Mouse (Mus musculus) midbrain, embryonic 15.5 days (tissue): Measurements from ENCODE around the gene Olfr698. TPM values are rescaled to one million over a fixed set of nuclear protein-coding genes. Genes with fewer than 3 reads are reported as not detected.
"Not testable (repeated sequence)": the region's sequence is repeated elsewhere in the genome, so short reads cannot be mapped to it uniquely, and the experiment has no call there.

Experiments used
- ATAC-seq: fragments of 200-750 bp; cut with Nextera tagmentation; replicated peaks from 2 replicates; pipeline ENCODE4 v1.8.0; 2017; ENCODE audit warnings: moderate TSS enrichment
- H3K27ac ChIP-seq: fragments of 300-500 bp; sonication (generic); 2 replicates; pipeline ENCODE4 v1.5.1; 2015; ENCODE audit warnings: mild to moderate bottlenecking, inconsistent platforms
- H3K27me3 ChIP-seq: fragments of 300-500 bp; sonication (generic); replicated peaks from 2 replicates; pipeline ENCODE4 v1.6.1; 2015; ENCODE audit warnings: inconsistent platforms
- H3K36me3 ChIP-seq: fragments of 300-500 bp; sonication (generic); replicated peaks from 2 replicates; pipeline ENCODE4 v1.6.1; 2015; ENCODE audit warnings: inconsistent platforms
- H3K4me1 ChIP-seq: fragments of 300-500 bp; sonication (generic); 2 replicates; pipeline ENCODE4 v1.6.1; 2015; ENCODE audit warnings: inconsistent platforms
- H3K4me2 ChIP-seq: fragments of 300-500 bp; sonication (generic); 2 replicates; pipeline ENCODE4 v1.6.1; 2015; ENCODE audit warnings: inconsistent platforms, mild to moderate bottlenecking, moderate library complexity
- H3K4me3 ChIP-seq: fragments of 300-500 bp; sonication (generic); 2 replicates; pipeline ENCODE4 v1.5.1; 2015; ENCODE audit warnings: mild to moderate bottlenecking, inconsistent platforms
- H3K9ac ChIP-seq: fragments of 300-500 bp; sonication (generic); 2 replicates; pipeline ENCODE4 v1.6.1; 2015; ENCODE audit warnings: mild to moderate bottlenecking, inconsistent platforms
- H3K9me3 ChIP-seq: fragments of 300-500 bp; sonication (generic); 2 replicates; pipeline ENCODE4 v1.6.1; 2016; ENCODE audit warnings: inconsistent platforms
- WGBS: fragments of 180-500 bp; shearing (Covaris S2); methylation state at CpG from one replicate; pipeline ENCODE4 v1.1.7; 2015; ENCODE audit warnings: mixed read lengths; 5-methylcytosine and 5-hydroxymethylcytosine counted together
- polyA plus RNA-seq: library from polyadenylated mRNA; unstranded; fragments of >200 nt; fragmentation: Nextera tagmentation; extraction: Ambion mirVana; gene quantifications from 2 replicates; pipeline ENCODE4 v1.2.1, GENCODE M21; 2015

Olfr698 gene
- polyA plus RNA-seq = not detected in 2 replicates

DNA sequence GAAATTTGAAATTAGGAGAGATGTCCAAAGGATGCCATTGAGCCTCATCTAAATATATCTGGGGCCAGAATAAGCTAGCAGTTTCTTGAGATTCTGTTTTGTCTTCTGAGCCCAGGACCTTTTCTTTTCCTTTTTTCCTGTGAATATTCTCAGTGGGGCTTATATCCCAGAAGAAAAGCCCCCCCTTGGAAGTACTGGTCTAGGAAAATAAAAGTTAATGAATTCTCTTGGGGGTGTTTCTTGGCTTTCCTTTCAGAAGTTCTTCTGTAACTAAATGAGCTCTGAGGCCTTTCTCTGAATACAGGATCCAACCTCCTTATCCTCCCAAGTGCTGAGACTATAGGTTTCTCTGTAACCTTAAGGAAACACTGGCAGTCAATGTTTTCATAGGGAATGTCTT is at the start of gene Olfr698:
Gene Olfr698, minus strand, starts transcription at position 101 of the 400 bp plus-strand sequence.
- ATAC-seq = no peak
- H3K9me3 ChIP-seq = no peaks in the 10 kb centered on the region

DNA sequence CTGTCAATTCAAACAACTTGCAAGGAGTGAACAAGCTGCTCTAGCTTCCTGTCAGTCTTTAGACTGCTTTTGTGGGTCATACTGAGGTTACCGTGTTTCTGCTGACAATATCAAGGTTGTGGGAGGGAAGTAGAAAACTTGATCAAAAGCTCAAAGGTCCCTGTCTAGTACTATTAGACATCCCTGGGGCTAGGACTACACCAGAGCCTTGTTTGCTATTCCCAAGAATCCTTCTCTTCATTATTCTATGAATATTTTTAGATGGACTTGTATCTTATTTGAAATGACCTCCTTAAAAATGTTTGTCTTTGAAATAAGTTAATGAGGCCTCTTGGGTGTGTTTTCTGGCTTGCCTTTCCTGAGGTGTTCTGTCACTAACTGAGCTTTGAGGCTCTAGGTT is 37.9 kb upstream of the Olfr698 start, which contains the start of gene Olfr699:
Gene Olfr699, minus strand, starts transcription at position 101 of the 400 bp plus-strand sequence.
- Histone ChIP-seq H3K27ac (no peak within 1 kb of the TSS), H3K9me3 (no peaks in the 10 kb centered on the region), H3K27me3 (no peaks in the 10 kb centered on the region), H3K36me3 (no peaks in the 10 kb centered on the region), H3K4me3 (no peak within 1 kb of the TSS), H3K4me1 (no peaks in the 10 kb centered on the region), H3K4me2 (no peak within 1 kb of the TSS), H3K9ac (no peak within 1 kb of the TSS)
- WGBS = 83% methylated on average over 1 of the region's 1 CpGs
- ATAC-seq = no peak

More for the DNA sequence above, at the start of gene Olfr698:
- H3K4me1 ChIP-seq = no peaks in the 10 kb centered on the region
- no peaks in the 10 kb centered on the region for H3K36me3 ChIP-seq
- H3K27me3 ChIP-seq = no peaks in the 10 kb centered on the region
- no peak within 1 kb of the TSS for H3K4me3 ChIP-seq
- no peak within 1 kb of the TSS for H3K9ac ChIP-seq
- H3K27ac ChIP-seq = no peak within 1 kb of the TSS
- H3K4me2 ChIP-seq = no peak within 1 kb of the TSS

DNA sequence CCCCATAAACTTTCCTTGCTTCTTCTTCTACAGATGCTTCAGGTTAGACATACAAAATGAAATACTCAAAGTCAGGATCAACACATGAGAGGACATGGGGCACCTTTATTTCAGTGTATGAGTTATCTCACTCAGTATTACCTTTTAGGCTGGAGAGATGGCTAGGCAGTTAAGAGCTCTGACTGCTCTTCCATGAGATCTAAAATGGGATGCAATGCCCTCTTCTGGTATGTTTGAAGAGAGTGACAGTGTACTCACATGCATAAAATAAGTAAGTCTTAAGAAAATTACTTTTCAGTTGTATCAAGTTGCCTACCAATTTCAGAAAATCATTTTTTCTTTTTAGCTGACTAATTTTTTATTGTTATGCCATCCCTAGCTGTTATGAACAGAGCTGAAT is 33.1 kb upstream of the Olfr698 start:
- H3K9ac ChIP-seq = no peak overlapping the region
- H3K36me3 ChIP-seq = no peaks in the 10 kb centered on the region
- H3K4me2 ChIP-seq = no peak overlapping the region
- no peak overlapping the region for H3K27ac ChIP-seq
- no peak for ATAC-seq
- H3K4me3 ChIP-seq = no peak overlapping the region
- H3K27me3 ChIP-seq = no peaks in the 10 kb centered on the region
- H3K9me3 ChIP-seq = no peaks in the 10 kb centered on the region
- H3K4me1 ChIP-seq = no peaks in the 10 kb centered on the region

DNA sequence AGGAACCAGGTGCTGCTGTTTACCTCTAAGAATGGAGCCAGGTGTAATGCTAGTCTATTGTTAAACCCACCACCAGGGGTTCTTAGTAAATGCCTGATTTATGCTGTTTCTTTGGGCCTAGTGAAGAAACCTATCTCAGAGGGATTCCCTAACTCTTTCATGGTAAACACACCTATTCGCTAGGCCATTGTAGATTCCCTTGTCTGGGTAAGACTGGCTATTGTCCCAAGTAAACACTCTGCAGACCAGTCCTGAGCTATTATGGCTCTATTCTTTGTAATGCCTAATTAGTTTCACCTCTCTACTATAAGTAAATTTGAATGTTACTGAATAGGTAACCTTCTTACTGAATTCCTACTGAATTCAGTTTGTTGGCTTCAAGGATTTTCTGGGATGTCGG is 5.8 kb upstream of the Olfr698 start:
- ATAC-seq, H3K4me3 ChIP-seq, H3K27me3 ChIP-seq, H3K36me3 ChIP-seq, H3K4me2 ChIP-seq, H3K9me3 ChIP-seq, H3K4me1 ChIP-seq, H3K9ac ChIP-seq, H3K27ac ChIP-seq: not testable (repeated sequence)
- WGBS = 92% methylated on average over 2 of the region's 2 CpGs

DNA sequence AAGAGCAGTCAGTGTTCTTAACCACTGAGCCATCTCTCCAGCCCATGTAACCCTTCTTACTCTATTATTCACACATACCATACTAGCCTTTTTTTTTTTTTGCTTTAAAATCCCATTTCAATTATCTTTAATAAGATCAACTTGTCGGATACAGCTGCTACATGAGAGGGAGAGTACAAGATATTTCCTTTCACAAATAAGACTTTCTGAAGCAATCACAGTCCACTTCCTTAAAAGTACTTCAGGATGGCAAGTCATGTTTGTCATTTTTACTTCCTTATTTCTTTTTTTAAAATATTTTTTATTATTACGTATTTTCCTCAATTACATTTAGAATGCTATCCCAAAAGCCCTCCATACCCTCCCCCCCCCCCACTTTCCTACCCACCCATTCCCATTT is 3.6 kb upstream of the Olfr698 start:
- WGBS = 94% methylated on average over 2 of the region's 2 CpGs
- H3K36me3 ChIP-seq = no peaks in the 10 kb centered on the region
- H3K4me3 ChIP-seq = no peak overlapping the region
- H3K9ac ChIP-seq = no peak overlapping the region
- H3K9me3 ChIP-seq = no peaks in the 10 kb centered on the region; the same call in none of the 2 replicates
- no peaks in the 10 kb centered on the region for H3K27me3 ChIP-seq
- H3K27ac ChIP-seq = no peak overlapping the region
- H3K4me2 ChIP-seq = no peak overlapping the region
- no peak for ATAC-seq
- no peaks in the 10 kb centered on the region for H3K4me1 ChIP-seq

DNA sequence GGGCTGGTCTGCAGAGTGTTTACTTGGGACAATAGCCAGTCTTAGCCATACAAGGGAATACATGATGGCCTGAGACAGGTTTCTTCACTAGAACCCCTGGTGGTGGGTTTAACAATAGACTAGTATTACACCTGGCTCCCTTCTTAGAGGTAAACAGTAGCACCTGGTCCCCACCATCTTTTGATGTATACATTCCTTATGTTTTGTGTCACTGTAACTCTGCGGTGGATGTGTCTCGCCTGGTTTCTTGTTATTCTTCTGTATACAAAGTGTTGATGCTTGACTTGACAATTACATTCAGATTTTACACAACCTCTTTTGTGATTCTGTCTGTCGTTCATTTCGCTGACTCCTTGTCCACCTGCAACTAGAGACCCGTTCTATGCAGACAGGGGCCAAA is 9.4 kb downstream of the Olfr698 start:
- H3K9me3 ChIP-seq = no peaks in the 10 kb centered on the region
- no peak overlapping the region for H3K27ac ChIP-seq
- no peak overlapping the region for H3K9ac ChIP-seq
- H3K27me3 ChIP-seq = no peaks in the 10 kb centered on the region
- H3K4me2 ChIP-seq = no peak overlapping the region
- no peaks in the 10 kb centered on the region for H3K4me1 ChIP-seq
- H3K36me3 ChIP-seq = no peaks in the 10 kb centered on the region
- no peak for ATAC-seq
- WGBS = 91% methylated on average over 5 of the region's 5 CpGs
- no peak overlapping the region for H3K4me3 ChIP-seq

DNA sequence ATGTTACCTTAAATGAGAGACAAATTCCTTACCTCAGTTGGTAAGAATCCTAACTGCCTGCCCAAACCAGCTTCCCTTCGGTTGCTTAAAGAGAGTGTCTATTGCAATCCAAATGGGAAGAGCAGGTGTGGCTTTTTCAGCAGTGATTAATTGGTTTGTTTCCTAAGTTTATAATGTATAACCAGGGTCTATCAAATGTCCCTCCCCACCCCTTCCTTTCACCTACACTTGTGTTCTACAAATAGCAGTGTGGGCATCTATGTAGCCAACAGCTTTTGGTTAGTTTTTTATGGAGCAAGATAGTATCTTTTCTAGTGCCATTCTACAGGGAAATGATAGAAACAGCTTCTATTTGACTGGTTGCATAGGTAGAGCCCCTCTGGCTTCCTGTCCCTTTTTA is 12.9 kb downstream of the Olfr698 start, which contains the start of gene Olfr697:
Gene Olfr697, minus strand, starts transcription at position 101 of the 400 bp plus-strand sequence.
- no peak within 1 kb of the TSS for H3K27ac ChIP-seq
- H3K4me1 ChIP-seq = no peaks in the 10 kb centered on the region
- ATAC-seq = no peak
- no peaks in the 10 kb centered on the region for H3K27me3 ChIP-seq
- H3K9ac ChIP-seq = no peak within 1 kb of the TSS
- no peaks in the 10 kb centered on the region for H3K36me3 ChIP-seq
- H3K4me2 ChIP-seq = no peak within 1 kb of the TSS
- H3K9me3 ChIP-seq = no peaks in the 10 kb centered on the region
- 78% methylated on average over 1 of the region's 1 CpGs for WGBS
- H3K4me3 ChIP-seq = no peak within 1 kb of the TSS

DNA sequence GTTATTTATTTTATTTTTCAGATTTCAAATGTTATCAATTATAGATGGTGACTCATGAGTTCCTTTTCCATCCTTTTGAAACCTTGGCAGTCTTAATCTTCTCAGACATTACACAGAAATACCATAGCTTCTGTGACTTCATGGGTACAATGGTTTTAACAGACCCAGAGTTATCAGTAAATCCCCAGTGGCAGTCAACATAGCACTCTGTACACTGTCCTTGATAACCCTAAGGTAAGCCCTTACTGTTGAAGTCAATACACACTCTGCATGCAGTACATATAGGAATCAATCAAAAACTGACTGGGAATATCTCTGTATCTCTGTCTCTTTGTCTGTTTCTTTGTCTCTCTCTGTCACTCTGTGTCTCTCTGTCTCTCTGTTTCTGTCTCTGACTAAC is 18.2 kb downstream of the Olfr698 start:
- no peak overlapping the region for H3K4me3 ChIP-seq
- no peaks in the 10 kb centered on the region for H3K27me3 ChIP-seq

DNA sequence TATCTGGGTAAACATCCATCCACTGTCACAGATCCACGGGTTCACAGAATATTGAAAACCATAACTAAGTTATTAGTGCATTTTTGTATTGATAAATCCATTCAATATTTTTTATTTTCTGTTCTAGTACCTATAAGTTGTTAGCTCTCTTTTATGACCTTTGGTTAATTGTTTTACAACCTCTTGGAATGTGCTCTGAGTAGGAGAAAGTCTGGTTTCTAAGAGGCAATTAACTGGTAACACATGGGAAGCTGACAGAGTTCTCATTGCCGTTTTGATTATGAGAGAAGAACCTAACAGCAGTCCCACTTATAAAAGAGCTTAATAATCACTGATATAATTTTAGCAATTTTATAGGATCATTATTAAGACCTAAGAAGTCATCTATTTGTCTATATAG is 21.5 kb downstream of the Olfr698 start:
- H3K27ac ChIP-seq = no peak overlapping the region
- WGBS = 77% methylated on average over 2 of the region's 2 CpGs

More for the DNA sequence above, 18.2 kb downstream of the Olfr698 start:
- Histone ChIP-seq H3K4me1 (no peaks in the 10 kb centered on the region), H3K9ac (no peak overlapping the region), H3K4me2 (no peak overlapping the region), H3K9me3 (no peaks in the 10 kb centered on the region), H3K36me3 (no peaks in the 10 kb centered on the region), H3K27ac (no peak overlapping the region)
- no peak for ATAC-seq

DNA sequence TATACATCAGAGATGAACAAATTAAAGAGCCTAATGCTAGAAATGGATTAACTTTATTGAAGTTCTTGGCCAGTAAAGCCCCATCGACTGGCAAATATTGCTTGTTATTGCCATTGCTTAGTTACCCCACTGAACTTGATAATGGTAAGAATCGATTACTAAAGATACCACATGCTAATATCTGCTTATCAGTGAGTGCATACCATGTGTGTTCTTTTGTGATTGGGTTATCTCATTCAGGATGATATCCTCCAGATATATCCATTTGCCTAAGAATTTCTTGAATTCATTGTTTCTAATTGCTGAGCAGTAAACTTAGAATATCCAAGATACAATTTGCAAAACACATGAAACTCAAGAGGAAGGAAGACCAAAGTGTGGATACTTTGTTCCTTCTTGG is 29.5 kb downstream of the Olfr698 start:
- not testable (repeated sequence) for H3K4me1 ChIP-seq, H3K9ac ChIP-seq, H3K36me3 ChIP-seq, H3K4me3 ChIP-seq, H3K27ac ChIP-seq, ATAC-seq, H3K9me3 ChIP-seq, H3K27me3 ChIP-seq, H3K4me2 ChIP-seq
- WGBS = 88% methylated on average over 2 of the region's 2 CpGs

More for the DNA sequence above, 21.5 kb downstream of the Olfr698 start:
- Histone ChIP-seq H3K9me3 (no peaks in the 10 kb centered on the region), H3K4me2 (no peak overlapping the region), H3K4me1 (no peaks in the 10 kb centered on the region), H3K9ac (no peak overlapping the region), H3K27me3 (no peaks in the 10 kb centered on the region), H3K36me3 (no peaks in the 10 kb centered on the region), H3K4me3 (no peak overlapping the region)
- ATAC-seq = no peak

DNA sequence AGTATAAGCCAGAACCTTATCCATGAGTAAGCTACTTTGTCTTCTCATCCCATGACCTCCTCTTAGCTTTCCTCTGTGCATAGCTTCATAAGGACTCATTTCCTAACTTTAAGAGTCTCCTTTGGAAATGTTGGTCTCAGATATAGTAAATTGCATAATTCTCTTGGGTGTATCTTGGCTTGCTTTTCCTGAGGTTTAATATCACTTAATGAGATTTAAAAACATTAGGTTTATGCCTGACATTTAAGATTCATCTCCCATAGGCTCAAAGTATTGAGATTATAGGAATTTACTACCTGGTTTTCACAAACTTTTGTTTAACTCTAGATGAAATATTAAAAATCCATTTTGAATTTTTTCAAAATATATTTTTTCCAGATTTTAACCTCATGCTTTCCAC is 38.9 kb downstream of the Olfr698 start, which contains the start of gene Olfr695:
Gene Olfr695, minus strand, starts transcription at position 101 of the 400 bp plus-strand sequence.
- no peak within 1 kb of the TSS for H3K4me2 ChIP-seq
- no peak for ATAC-seq
- H3K36me3 ChIP-seq = no peaks in the 10 kb centered on the region
- no peaks in the 10 kb centered on the region for H3K27me3 ChIP-seq
- H3K4me1 ChIP-seq = no peaks in the 10 kb centered on the region
- no peak within 1 kb of the TSS for H3K9ac ChIP-seq
- no peak within 1 kb of the TSS for H3K27ac ChIP-seq
- no peaks in the 10 kb centered on the region for H3K9me3 ChIP-seq
- H3K4me3 ChIP-seq = no peak within 1 kb of the TSS

DNA sequence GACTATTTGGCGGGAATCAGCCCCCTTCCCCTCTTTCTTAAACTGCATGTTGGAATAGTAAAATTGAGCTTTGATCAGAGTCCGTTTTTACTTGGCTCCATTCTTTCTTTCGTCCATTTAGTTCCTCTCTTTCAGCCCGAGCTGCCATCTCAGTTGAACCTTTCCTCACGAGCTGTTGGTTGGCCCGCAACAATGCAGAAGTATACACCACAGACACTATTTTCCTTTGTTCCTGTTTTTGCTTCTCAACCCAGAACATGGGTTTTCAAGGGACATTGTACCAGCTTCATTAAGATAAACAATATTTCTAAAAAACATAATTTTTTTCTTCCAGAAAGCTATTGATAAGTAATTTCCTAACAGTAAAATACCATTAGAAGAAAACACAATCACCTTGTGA is 43.7 kb downstream of the Olfr698 start:
- H3K9me3 ChIP-seq = no peaks in the 10 kb centered on the region
- 91% methylated on average over 6 of the region's 6 CpGs for WGBS
- H3K27ac ChIP-seq = no peak overlapping the region
- H3K4me3 ChIP-seq = no peak overlapping the region
- no peaks in the 10 kb centered on the region for H3K27me3 ChIP-seq
- H3K36me3 ChIP-seq = no peaks in the 10 kb centered on the region
- H3K4me2 ChIP-seq = no peak overlapping the region
- no peak overlapping the region for H3K9ac ChIP-seq
- no peak for ATAC-seq
- no peaks in the 10 kb centered on the region for H3K4me1 ChIP-seq

DNA sequence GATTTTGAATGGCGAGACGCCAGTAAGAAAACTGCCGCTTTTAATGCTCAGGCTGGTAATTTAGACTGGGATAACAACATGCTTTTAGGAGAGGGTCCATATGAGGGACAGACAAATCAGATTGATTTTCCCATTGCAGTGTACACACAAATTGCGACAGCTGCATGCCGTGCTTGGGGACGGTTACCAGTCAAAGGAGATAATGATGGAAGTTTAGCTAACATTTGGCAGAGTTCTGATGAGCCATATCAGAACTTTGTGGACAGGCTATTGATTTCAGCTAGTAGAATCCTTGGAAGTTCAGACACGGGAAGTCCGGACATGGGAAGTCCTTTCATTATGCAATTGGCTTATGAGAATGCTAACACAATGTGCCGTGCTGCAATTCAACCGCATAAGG is 47.5 kb downstream of the Olfr698 start:
- H3K27me3 ChIP-seq, H3K4me1 ChIP-seq, H3K9me3 ChIP-seq, H3K9ac ChIP-seq, H3K4me2 ChIP-seq, H3K27ac ChIP-seq, ATAC-seq, H3K36me3 ChIP-seq, H3K4me3 ChIP-seq: not testable (repeated sequence)
- WGBS = 76% methylated on average over 10 of the region's 10 CpGs
